Mouse (Mus musculus) adrenal gland, postnatal 10 days (tissue): ENCODE measurements at regions not wholly inside any gene's neighbourhood (a gene's known extent, or its start where the extent isn't known, plus 50 kb on each side); places are given as distances from the start of the nearest gene placed in this dataset.

Source experiments
- DNase-seq: peaks from one replicate; pipeline ENCODE4 v3.0.0; 2021; ENCODE audit warnings: mixed read lengths

DNA sequence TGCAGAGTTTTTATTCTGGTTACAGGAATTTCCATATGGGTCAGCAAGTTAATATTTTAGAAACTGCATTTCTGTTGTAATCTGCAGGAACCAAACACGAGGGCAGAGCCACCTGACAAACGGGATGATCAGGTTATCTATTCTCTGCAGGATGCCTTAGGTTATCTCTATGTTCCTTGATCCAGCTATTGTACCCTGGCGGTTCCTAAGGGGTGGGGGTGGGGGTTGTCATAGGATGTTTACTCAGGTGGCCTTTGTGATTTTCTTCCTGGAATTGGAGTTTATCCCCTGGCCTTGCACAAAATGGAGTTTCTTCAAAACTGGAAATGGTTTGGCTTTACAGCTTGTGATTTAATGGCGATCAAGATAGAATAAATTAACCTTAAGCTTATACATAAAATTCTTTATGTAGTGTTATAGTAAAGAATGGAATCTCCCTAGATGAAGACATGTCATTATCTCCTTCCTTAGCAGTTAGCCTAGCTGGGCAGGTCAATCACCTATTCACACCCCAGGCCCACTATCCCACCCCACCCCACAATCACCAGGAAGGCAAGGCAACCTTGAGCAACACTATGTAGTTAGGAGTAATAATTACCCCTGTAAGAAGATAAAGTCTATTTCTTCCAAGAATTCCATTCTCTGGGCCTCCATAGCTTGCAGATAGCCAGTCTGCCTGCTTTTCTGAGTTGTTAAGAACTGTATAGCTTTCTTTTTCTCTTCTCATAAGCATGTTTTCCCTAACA lies 192.3 kb upstream of the B430218F22Rik start:
- no peak for DNase-seq

- no peak for DNase-seq
Measured at GRCm38 (mm10) chr13:118208146-118208545, 178.3 kb upstream of the B430218F22Rik start.

DNA sequence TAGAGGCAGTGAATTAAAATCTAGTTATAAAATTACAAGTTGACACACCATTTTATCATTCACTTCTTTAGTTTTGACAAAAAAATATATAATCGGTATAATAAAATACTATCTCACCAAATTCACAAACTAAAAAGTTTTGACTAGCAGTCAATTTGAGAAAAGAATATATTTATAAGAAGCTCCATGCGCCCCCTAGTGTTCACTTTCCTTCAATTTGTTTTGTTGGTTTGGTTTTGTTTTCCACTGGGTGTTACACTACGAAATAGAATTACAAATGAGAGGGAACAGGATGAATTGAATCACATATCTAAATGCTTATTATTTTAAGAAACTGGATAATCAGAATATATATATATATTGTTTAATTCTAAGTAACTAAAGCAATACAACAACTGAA lies 159.1 kb upstream of the B430218F22Rik start:
- DNase-seq, result peak; percentile 51

DNA sequence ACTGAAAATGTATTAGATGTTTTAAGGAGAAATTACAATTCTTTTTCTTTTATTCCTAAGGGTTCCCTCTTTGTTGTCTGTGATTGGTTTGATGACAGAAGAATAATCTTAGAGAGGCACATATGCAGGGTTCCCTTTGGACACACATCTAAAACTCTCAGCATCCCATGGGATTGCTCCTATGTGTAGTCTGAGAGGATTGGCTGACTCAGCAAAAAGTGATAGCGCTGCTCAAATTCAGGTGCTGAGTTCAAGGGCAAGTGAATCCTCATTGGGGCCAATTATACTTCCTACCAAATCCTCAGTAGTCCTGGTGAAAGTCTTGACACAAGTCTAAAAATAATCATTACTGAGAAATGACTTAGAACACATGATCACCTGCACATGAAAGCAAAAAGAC lies 148.5 kb upstream of the B430218F22Rik start:
- DNase-seq, result no peak

GRCm38 (mm10) chr13:118244680-118245079 lies 141.8 kb upstream of the B430218F22Rik start:
- DNase-seq, result no peak

DNA sequence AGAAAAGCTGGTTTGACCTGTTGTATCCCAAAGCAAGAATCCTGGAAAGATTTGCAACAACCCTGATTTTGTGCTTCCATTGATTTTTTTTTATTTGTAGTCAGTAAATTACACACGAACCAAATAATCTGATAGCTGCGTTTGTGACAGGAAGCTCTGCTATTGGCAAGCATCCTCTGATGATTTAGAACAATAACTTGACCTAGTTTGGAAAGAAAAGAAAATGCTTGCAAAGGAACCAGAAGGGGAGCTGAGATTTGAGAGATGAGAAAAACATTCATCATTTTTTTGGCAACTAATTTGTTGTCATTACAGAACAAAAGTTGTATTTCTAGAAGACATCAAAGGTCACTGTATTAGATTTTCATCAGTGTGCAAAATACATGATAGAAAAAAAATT lies 140.9 kb upstream of the B430218F22Rik start:
- DNase-seq, result no peak

GRCm38 (mm10) chr13:118259606-118260005 lies 126.8 kb upstream of the B430218F22Rik start:
- DNase-seq, result no peak

DNA sequence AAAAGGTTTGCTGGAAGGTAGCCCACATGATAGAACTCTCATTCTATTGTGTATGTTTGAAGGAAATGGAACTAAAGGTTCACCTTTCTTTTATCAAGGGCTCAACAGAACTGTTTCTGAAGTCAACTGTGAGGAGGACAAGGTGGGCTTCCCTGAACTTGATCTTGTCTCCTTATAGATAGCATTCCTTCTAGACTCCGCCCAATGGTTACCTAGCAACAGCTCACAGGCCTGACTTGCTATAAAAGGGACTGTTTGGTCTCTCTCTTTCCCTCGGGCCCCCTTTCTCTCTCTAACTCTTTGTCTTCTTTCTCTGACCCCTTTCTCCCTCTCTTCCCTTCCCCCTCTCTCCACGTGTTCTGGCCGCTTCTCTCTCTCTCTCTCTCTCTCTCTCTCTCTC lies 123.5 kb upstream of the B430218F22Rik start:
- DNase-seq, result no peak

GRCm38 (mm10) chr13:118265763-118266520 lies 120.5 kb upstream of the B430218F22Rik start:
- DNase-seq, result no peak

- no peak for DNase-seq
Measured at GRCm38 (mm10) chr13:118272904-118273303, 113.5 kb upstream of the B430218F22Rik start.

GRCm38 (mm10) chr13:118280956-118281355 lies 105.5 kb upstream of the B430218F22Rik start:
- DNase-seq, result no peak

DNA sequence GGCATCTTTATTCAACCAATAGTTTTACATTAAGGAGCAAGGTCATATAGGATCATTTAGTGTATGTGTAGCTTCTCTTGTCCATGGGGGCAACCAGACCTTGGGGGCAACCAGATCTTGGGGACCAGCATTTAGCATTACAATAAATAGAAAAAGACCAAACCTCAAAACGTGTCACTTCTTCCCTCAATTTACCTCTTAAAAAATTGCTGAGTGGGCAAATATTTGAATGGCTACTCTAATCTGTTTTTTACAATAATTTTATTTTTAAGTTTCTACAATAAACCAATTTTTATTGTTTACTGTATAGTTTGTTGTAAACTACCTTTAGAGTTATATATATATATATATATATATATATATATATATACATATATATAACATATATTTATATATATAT lies 92.7 kb upstream of the B430218F22Rik start:
- no peak for DNase-seq

GRCm38 (mm10) chr13:118310080-118310479 lies 76.3 kb upstream of the B430218F22Rik start:
- DNase-seq, result no peak

DNA sequence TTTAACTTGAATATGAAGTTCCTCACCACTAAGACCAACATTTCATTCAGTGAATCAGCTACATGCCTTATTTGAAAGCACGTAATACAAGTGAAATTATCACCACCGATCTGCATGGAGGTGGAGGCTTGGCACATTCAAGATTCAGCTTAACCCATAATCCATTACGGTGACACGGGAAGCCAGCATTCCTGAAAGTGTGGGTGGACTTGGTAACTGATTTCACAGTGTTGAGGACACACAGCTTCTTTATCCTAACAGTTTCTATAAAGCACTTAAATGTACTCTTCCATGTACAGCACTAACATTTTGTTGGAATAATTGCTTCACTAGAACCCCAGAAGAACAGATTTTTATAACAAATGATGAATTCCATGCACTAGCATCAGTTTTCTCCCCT lies 72.8 kb upstream of the B430218F22Rik start:
- no peak for DNase-seq
